Mouse (Mus musculus): ENCODE data around the gene Gm27027.
A peak's percentile ranks its signal among the peaks of the same experiment; 100 is the strongest.

Gm27027 gene

GRCm38 (mm10) chr2:93996254-93996653 lies at the start of gene Gm27027:
Gene Gm27027 (minus strand): TSS chr2:93996354.
- no peak for DNase-seq (ENCODE audit: low read depth, low spot score)

GRCm38 (mm10) chr2:94045411-94046090 lies 49.4 kb upstream of the Gm27027 start:
- DNase-seq (ENCODE audit: low read depth, low spot score), result peak; percentile 79

- DNase-seq (ENCODE audit: low read depth, low spot score), result no peak
Observed at GRCm38 (mm10) chr2:94044174-94044573, 48.0 kb upstream of the Gm27027 start.

- DNase-seq (ENCODE audit: low read depth, low spot score), result peak; percentile 81
Observed at GRCm38 (mm10) chr2:94043662-94044061, 47.5 kb upstream of the Gm27027 start.

- DNase-seq (ENCODE audit: low read depth, low spot score), result no peak
Observed at GRCm38 (mm10) chr2:94042461-94042860, 46.3 kb upstream of the Gm27027 start.

- no peak for DNase-seq (ENCODE audit: low read depth, low spot score)
Observed at GRCm38 (mm10) chr2:94040391-94041125, 44.4 kb upstream of the Gm27027 start.

GRCm38 (mm10) chr2:94035428-94036331 lies 39.5 kb upstream of the Gm27027 start:
- DNase-seq (ENCODE audit: low read depth, low spot score), result peak; percentile 93

GRCm38 (mm10) chr2:94030602-94031001 lies 34.4 kb upstream of the Gm27027 start:
- DNase-seq (ENCODE audit: low read depth, low spot score), result no peak

- no peak for DNase-seq (ENCODE audit: low read depth, low spot score)
Observed at GRCm38 (mm10) chr2:94024637-94025036, 28.5 kb upstream of the Gm27027 start.

- DNase-seq (ENCODE audit: low read depth, low spot score), result peak; percentile 98
Observed at GRCm38 (mm10) chr2:94010335-94011291, 14.5 kb upstream of the Gm27027 start, which contains the start of gene Alkbh3. Gene Alkbh3 (minus strand): TSS chr2:94010807.

- peak; percentile 88 for DNase-seq (ENCODE audit: low read depth, low spot score)
Observed at GRCm38 (mm10) chr2:94002331-94002730, 6.2 kb upstream of the Gm27027 start.

GRCm38 (mm10) chr2:94001918-94002317 lies 5.8 kb upstream of the Gm27027 start:
- no peak for DNase-seq (ENCODE audit: low read depth, low spot score)

- DNase-seq (ENCODE audit: low read depth, low spot score), result no peak
Observed at GRCm38 (mm10) chr2:94001411-94001810, 5.3 kb upstream of the Gm27027 start.

- peak; percentile 73 for DNase-seq (ENCODE audit: low read depth, low spot score)
Observed at GRCm38 (mm10) chr2:93992810-93993209, 3.3 kb downstream of the Gm27027 start.

- peak; percentile 85 for DNase-seq (ENCODE audit: low read depth, low spot score)
Observed at GRCm38 (mm10) chr2:93992259-93992658, 3.9 kb downstream of the Gm27027 start.

- DNase-seq (ENCODE audit: low read depth, low spot score), result no peak
Observed at GRCm38 (mm10) chr2:93991336-93991735, 4.8 kb downstream of the Gm27027 start.

- DNase-seq (ENCODE audit: low read depth, low spot score), result no peak
Observed at GRCm38 (mm10) chr2:93988440-93988839, 7.7 kb downstream of the Gm27027 start.

- DNase-seq (ENCODE audit: low read depth, low spot score), result no peak
Observed at GRCm38 (mm10) chr2:93982457-93983235, 13.5 kb downstream of the Gm27027 start.

- DNase-seq (ENCODE audit: low read depth, low spot score), result peak; percentile 75
Observed at GRCm38 (mm10) chr2:93979249-93980120, 16.7 kb downstream of the Gm27027 start.
